Mouse (Mus musculus) kidney, embryonic 15.5 days (tissue): ENCODE data around the gene Fdx1l. TPM values are rescaled to one million over a fixed set of nuclear protein-coding genes. Genes with fewer than 3 reads are reported as not detected.

Experiments used
- ATAC-seq: fragments of 200-750 bp; cut with Nextera tagmentation; replicated peaks from 2 replicates; pipeline ENCODE4 v1.8.0; 2017; ENCODE audit warnings: moderate TSS enrichment; ENCODE audit not compliant: low FRiP score
- H3K27ac ChIP-seq: fragments of 300-500 bp; sonication (generic); 2 replicates; pipeline ENCODE4 v1.5.1; 2015; ENCODE audit warnings: mild to moderate bottlenecking, inconsistent platforms
- H3K27me3 ChIP-seq: fragments of 300-500 bp; sonication (generic); 2 replicates; pipeline ENCODE4 v1.6.1; 2015; ENCODE audit warnings: inconsistent platforms
- H3K36me3 ChIP-seq: fragments of 300-500 bp; sonication (generic); 2 replicates; pipeline ENCODE4 v1.6.1; 2015; ENCODE audit warnings: inconsistent platforms
- H3K4me1 ChIP-seq: fragments of 300-500 bp; sonication (generic); 2 replicates; pipeline ENCODE4 v1.6.1; 2015; ENCODE audit warnings: inconsistent platforms
- H3K4me2 ChIP-seq: fragments of 300-500 bp; sonication (generic); 2 replicates; pipeline ENCODE4 v1.6.1; 2015; ENCODE audit warnings: moderate library complexity, mild to moderate bottlenecking, inconsistent platforms
- H3K4me3 ChIP-seq: fragments of 300-500 bp; sonication (generic); replicated peaks from 2 replicates; pipeline ENCODE4 v1.5.1; 2015; ENCODE audit warnings: mild to moderate bottlenecking, inconsistent platforms
- H3K9ac ChIP-seq: fragments of 300-500 bp; sonication (generic); 2 replicates; pipeline ENCODE4 v1.6.1; 2015; ENCODE audit warnings: mild to moderate bottlenecking, inconsistent platforms
- H3K9me3 ChIP-seq: fragments of 300-500 bp; sonication (generic); replicated peaks from 2 replicates; pipeline ENCODE4 v1.6.1; 2016; ENCODE audit warnings: inconsistent platforms
- WGBS: fragments of 180-500 bp; shearing (Covaris S2); methylation state at CpG from one replicate; pipeline ENCODE4 v1.1.7; 2015; ENCODE audit warnings: mixed read lengths; 5-methylcytosine and 5-hydroxymethylcytosine counted together
- polyA plus RNA-seq: library from polyadenylated mRNA; unstranded; fragments of >200 nt; fragmentation: Nextera tagmentation; extraction: Ambion mirVana; gene quantifications from 2 replicates; pipeline ENCODE4 v1.2.1, GENCODE M21; 2015

Fdx1l gene
- polyA plus RNA-seq, 1 experiment from 2014 or later, result 61.0 TPM

- Histone ChIP-seq H3K9ac (no peak overlapping the region), H3K27ac (no peak overlapping the region), H3K36me3 (0 out of 2 replicates have a peak, but pooled peaks cover 7% of the 10 kb centered on the region), H3K4me1 (no peaks in the 10 kb centered on the region), H3K4me3 (no peak overlapping the region), H3K9me3 (no peaks in the 10 kb centered on the region), H3K27me3 (no peaks in the 10 kb centered on the region), H3K4me2 (no peak overlapping the region)
- 78% methylated on average over 8 of the region's 8 CpGs for whole genome bisulfite sequencing
- no peak for ATAC-seq
Measured at GRCm38 (mm10) chr9:21097793-21098192, 24.4 kb upstream of the Fdx1l start.

DNA sequence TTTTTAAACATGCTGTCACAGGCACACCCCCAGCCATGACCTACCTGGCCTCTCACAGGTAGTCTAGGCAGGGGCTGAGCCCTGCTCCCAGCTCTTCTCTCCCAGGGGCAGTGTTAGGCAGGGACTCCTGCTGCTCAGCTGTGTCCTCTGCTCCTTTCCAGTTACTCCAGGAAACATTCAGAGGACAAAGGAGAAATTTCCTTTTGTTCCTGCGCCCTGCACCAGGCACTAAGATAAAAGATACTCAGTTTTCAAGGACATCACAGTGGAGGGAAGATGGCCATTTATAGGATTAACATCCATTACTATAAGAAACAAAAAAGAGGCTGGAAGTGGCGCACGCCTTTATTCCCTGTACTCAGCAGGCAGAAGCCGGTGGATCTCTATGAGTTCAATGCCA, 22.5 kb upstream of the Fdx1l start:
- no peaks in the 10 kb centered on the region for H3K27me3 ChIP-seq
- H3K27ac ChIP-seq, result no peak overlapping the region
- ATAC-seq, result no peak
- no peak overlapping the region for H3K4me3 ChIP-seq
- WGBS, result 93% methylated on average over 4 of the region's 4 CpGs
- H3K9ac ChIP-seq, result no peak overlapping the region
- no peaks in the 10 kb centered on the region for H3K9me3 ChIP-seq
- peaks cover 4% of the 10 kb centered on the region for H3K4me1 ChIP-seq
- 0 out of 2 replicates have a peak, but pooled peaks cover 4% of the 10 kb centered on the region for H3K36me3 ChIP-seq
- no peak overlapping the region for H3K4me2 ChIP-seq

DNA sequence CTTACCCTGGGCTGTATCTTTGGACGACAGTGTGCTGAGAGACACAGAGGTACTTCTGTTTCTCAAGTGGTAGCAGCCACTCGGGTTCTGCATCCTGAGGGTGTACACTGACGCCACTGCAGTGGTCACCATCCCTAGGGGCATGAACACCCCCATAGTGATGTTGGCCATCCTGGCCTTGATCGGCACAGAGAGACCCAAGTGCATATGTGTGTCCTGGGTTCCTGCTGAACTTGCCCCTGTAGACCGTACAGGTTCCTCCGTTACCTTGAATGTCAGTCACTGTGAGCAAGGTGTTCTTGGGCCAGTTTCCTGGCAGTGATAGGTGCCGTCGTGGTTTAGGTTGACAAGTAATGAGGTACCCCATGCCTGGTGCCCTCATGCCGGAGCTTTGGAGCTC, 20.0 kb upstream of the Fdx1l start:
- no peak for ATAC-seq
- peaks cover 23% of the 10 kb centered on the region for H3K36me3 ChIP-seq
- 94% methylated on average over 9 of the region's 9 CpGs for WGBS

GRCm38 (mm10) chr9:21091707-21092320, 18.4 kb upstream of the Fdx1l start, which contains the start of the genes Gm38431 and Raver1:
TSS of gene Gm38431 (minus strand) at chr9:21091997.
TSS of gene Raver1 (minus strand) at chr9:21092008.
- peak within 1 kb of the TSS; percentile 82 for H3K9ac ChIP-seq
- peaks cover 39% of the 10 kb centered on the region for H3K36me3 ChIP-seq
- ATAC-seq, result peak; percentile 100
- peak within 1 kb of the TSS; percentile 85 for H3K4me3 ChIP-seq
- H3K4me1 ChIP-seq, result peaks cover 19% of the 10 kb centered on the region
- no peaks in the 10 kb centered on the region for H3K27me3 ChIP-seq
- H3K9me3 ChIP-seq, result no peaks in the 10 kb centered on the region
- peak within 1 kb of the TSS; percentile 75 for H3K4me2 ChIP-seq
- WGBS, result under 1% methylated on average over 54 of the region's 54 CpGs
- peak within 1 kb of the TSS; percentile 96 for H3K27ac ChIP-seq

More for the DNA sequence above, 20.0 kb upstream of the Fdx1l start:
- H3K9ac ChIP-seq, result no peak overlapping the region
- H3K4me3 ChIP-seq, result no peak overlapping the region
- H3K4me1 ChIP-seq, result peaks cover 19% of the 10 kb centered on the region
- H3K27me3 ChIP-seq, result no peaks in the 10 kb centered on the region
- H3K4me2 ChIP-seq, result no peak overlapping the region
- H3K27ac ChIP-seq, result no peak overlapping the region
- no peaks in the 10 kb centered on the region for H3K9me3 ChIP-seq

DNA sequence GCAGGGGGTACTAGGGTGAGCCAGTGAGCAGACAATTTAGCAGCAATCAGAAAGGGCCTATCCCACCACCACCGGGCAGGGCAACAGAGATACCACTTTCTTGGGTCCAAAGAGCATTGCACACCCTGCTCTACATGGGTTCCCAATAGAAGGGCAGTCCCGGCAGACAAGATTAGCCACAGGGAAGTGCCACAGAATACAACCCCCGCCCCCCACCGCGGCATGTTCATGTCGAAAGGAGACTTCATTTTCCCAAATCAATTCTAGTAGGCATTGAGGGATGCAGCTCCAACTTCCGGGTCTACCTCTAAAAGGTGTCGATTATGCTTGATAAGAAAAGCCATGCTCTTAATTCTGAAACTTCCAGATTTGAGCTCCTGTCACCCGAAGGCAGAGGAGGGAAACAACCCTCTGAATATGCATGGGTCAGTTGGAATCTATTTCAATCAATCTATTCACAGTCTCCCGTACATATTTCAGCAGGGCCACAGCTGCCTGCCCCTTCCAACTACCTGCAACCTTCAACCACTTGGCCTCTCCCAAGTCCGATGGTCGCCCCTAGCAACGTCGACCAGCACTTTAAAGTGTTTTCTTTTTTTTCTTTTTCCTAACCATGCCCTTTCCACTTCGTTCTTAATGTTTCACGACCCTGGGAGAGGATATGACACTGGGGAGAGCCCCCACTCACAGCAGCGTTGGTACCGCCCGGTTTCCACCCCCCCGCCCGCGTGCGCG, 17.7 kb upstream of the Fdx1l start:
- peak overlapping the region; percentile 75 for H3K4me2 ChIP-seq
- peaks cover 46% of the 10 kb centered on the region for H3K36me3 ChIP-seq
- no peak; the same call in 1 of the 2 replicates for ATAC-seq
- 2% methylated on average over 24 of the region's 24 CpGs for WGBS
- peak overlapping the region; percentile 96 for H3K27ac ChIP-seq
- H3K27me3 ChIP-seq, result no peaks in the 10 kb centered on the region
- no peaks in the 10 kb centered on the region for H3K9me3 ChIP-seq
- peak overlapping the region; percentile 82 for H3K9ac ChIP-seq
- peaks cover 19% of the 10 kb centered on the region for H3K4me1 ChIP-seq
- peak overlapping the region; percentile 85 for H3K4me3 ChIP-seq

DNA sequence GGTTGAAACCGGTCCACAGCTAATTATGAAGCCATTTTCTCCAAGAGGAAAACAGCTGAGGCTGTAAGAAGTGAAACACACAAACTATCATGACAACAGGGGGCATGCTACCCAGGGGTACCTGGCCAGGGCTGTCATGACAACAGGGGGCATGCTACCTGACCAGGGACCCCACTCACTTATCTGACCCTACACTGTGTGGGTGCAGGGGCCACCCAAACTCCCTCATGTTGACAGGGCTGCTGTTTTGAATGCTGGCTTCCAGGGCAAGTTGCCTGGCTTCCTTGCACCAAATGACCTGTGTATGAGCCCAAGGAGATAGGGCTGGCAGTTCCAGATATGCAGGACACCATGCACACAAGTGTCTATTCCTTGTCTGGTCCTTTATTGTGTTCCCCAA, 17.1 kb upstream of the Fdx1l start:
- no peak overlapping the region for H3K27ac ChIP-seq
- no peaks in the 10 kb centered on the region for H3K27me3 ChIP-seq

DNA sequence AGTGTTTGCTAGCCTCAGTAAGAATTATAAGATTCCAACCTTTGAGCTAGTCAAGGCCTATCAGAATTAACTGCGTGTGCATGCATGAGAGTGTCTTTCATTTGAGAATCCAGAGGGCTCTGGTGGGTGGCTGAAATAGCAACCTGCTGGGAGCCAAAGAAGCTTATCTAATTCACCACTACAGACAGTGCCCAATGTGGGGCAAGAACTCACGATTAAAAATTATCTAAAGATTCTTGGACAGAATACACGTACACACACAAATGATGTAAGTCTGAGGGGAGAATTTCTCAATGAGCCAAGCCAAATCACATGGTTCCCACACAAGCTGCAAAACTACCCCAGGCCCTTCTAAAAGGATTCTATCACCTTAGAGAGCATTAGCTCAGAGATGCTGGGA, 9.9 kb upstream of the Fdx1l start:
- H3K36me3 ChIP-seq, result peaks cover 97% of the 10 kb centered on the region

More for the DNA sequence above, 17.1 kb upstream of the Fdx1l start:
- H3K4me2 ChIP-seq, result peak overlapping the region; percentile 75
- WGBS, result 91% methylated on average over 1 of the region's 1 CpGs
- no peaks in the 10 kb centered on the region for H3K9me3 ChIP-seq
- H3K9ac ChIP-seq, result peak overlapping the region; percentile 82
- H3K4me1 ChIP-seq, result peaks cover 19% of the 10 kb centered on the region
- H3K36me3 ChIP-seq, result peaks cover 52% of the 10 kb centered on the region
- peak overlapping the region; percentile 85 for H3K4me3 ChIP-seq
- ATAC-seq, result no peak

GRCm38 (mm10) chr9:21081127-21081526, 7.7 kb upstream of the Fdx1l start:
- H3K4me3 ChIP-seq, result no peak overlapping the region
- ATAC-seq, result no peak
- no peak overlapping the region for H3K9ac ChIP-seq
- H3K4me2 ChIP-seq, result no peak overlapping the region
- H3K36me3 ChIP-seq, result peaks cover 97% of the 10 kb centered on the region
- no peaks in the 10 kb centered on the region for H3K4me1 ChIP-seq
- H3K27ac ChIP-seq, result no peak overlapping the region
- no peaks in the 10 kb centered on the region for H3K9me3 ChIP-seq
- H3K27me3 ChIP-seq, result no peaks in the 10 kb centered on the region
- WGBS, result 88% methylated on average over 9 of the region's 9 CpGs

More for the DNA sequence above, 9.9 kb upstream of the Fdx1l start:
- 89% methylated on average over 3 of the region's 3 CpGs for WGBS
- H3K4me2 ChIP-seq, result no peak overlapping the region
- H3K27me3 ChIP-seq, result no peaks in the 10 kb centered on the region
- H3K9ac ChIP-seq, result no peak overlapping the region
- H3K9me3 ChIP-seq, result no peaks in the 10 kb centered on the region
- H3K4me1 ChIP-seq, result no peaks in the 10 kb centered on the region
- H3K27ac ChIP-seq, result no peak overlapping the region
- no peak overlapping the region for H3K4me3 ChIP-seq
- ATAC-seq, result no peak

DNA sequence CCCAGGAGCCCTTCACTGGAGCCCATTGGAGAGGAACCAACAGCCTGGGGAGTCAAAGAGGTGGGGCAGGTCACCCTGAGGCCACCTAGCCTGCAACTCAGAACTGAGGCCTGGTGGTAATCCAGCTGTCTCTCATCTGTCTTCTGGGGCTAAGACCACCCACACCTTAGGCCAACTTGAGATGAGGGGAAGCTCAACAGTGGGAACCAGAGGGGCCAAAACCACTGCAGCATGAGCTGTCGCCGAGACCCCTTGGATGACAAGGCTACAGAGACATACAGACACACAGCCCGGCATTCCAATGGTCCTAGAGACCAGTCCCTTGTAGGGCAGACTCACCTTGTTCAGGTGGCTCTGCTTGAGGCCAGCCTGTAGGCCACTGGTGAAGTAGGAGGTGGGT, 2.2 kb upstream of the Fdx1l start:
- Histone ChIP-seq H3K27me3 (no peaks in the 10 kb centered on the region), H3K36me3 (peaks cover 77% of the 10 kb centered on the region), H3K4me1 (peaks cover 18% of the 10 kb centered on the region), H3K4me2 (no peak overlapping the region), H3K9ac (no peak overlapping the region), H3K4me3 (no peak overlapping the region), H3K9me3 (no peaks in the 10 kb centered on the region), H3K27ac (no peak overlapping the region)
- WGBS, result 93% methylated on average over 3 of the region's 3 CpGs
- ATAC-seq, result no peak

GRCm38 (mm10) chr9:21074173-21074572, 759 bp upstream of the Fdx1l start:
- 0 out of 2 replicates have a peak overlapping the region, but pooled peaks have one; percentile 80 for H3K27ac ChIP-seq
- H3K36me3 ChIP-seq, result peaks cover 74% of the 10 kb centered on the region
- no peak for ATAC-seq
- H3K4me3 ChIP-seq, result no peak overlapping the region
- no peak overlapping the region for H3K9ac ChIP-seq
- WGBS, result 80% methylated on average over 1 of the region's 1 CpGs
- H3K27me3 ChIP-seq, result no peaks in the 10 kb centered on the region
- peaks cover 18% of the 10 kb centered on the region for H3K4me1 ChIP-seq
- H3K4me2 ChIP-seq, result no peak overlapping the region
- no peaks in the 10 kb centered on the region for H3K9me3 ChIP-seq

DNA sequence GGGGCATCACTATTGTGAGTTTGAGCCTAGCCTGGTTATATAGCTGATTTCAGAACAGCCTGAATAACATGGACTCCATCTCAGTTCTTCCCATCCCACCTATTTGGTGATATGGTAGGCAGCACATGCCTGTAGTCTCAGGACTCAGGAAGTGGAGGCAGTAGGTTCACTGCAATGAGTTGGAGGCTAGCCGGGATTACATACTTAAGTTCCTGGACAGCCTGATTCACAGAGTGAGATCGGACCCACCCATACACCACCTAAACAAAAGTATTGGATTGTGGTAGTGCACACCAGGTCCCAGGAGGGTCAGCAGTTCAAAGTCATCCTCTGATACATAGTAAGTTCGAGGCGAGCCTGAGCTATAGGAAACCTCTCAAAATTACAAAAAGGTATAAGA, 773 bp downstream of the Fdx1l start:
- Histone ChIP-seq H3K4me1 (peaks cover 18% of the 10 kb centered on the region), H3K27me3 (no peaks in the 10 kb centered on the region), H3K9me3 (no peaks in the 10 kb centered on the region), H3K9ac (peak overlapping the region; percentile 89), H3K4me2 (peak overlapping the region; percentile 87), H3K36me3 (peaks cover 69% of the 10 kb centered on the region), H3K27ac (peak overlapping the region; percentile 80), H3K4me3 (peak overlapping the region; percentile 95)
- WGBS, result 12% methylated on average over 4 of the region's 4 CpGs
- ATAC-seq, result 0 out of 2 replicates have a peak, but pooled peaks have one; percentile 7

DNA sequence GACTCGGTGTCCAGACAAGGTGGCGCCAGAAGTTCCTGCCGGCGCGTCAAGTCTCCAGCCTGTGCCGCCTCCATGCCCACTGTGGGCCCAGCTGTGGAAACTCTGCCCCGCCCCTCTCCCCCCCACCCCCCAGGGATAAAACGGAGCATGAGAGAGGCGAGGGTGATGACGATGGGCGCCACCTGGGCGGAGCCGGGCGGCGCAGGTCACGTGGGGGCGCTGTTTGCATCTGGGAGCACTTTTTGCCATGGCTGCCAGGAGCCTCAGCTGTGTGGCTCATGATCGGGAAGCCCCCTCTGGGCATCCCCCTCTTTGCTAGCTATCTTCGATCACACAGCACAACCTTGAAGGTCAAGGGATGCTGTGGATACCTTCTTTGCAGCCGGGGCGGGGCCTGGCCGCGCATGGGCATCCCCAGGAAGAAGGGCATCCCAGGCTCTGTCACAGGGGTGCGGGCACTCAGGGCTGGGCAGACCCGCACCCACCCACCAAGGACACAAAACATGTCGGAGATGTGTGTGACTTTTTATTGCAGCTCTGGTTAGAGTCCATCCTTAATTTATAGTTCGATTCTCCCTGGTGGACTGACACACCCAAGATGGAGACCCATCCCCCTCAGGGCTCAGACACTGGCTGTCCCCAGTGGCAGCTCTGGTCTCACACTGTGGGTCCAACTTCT, 6.3 kb downstream of the Fdx1l start, which contains the start of gene Zglp1:
Zglp1 (minus strand) TSS at position 88 of the 679 bp plus-strand sequence.
- Histone ChIP-seq H3K27me3 (no peaks in the 10 kb centered on the region), H3K4me3 (no peak within 1 kb of the TSS), H3K9me3 (no peaks in the 10 kb centered on the region), H3K9ac (no peak within 1 kb of the TSS), H3K4me1 (peaks cover 5% of the 10 kb centered on the region; the same call in 1 of the 2 replicates), H3K27ac (no peak within 1 kb of the TSS), H3K4me2 (no peak within 1 kb of the TSS), H3K36me3 (peaks cover 67% of the 10 kb centered on the region)
- no peak for ATAC-seq
- WGBS, result 87% methylated on average over 27 of the region's 27 CpGs
